ENCODE assay signal across 30 mouse cellular contexts in genomic region chr3:64306799-64307198, GRCm38 (mm10). TPM values are rescaled to one million over a fixed set of nuclear protein-coding genes. Genes with fewer than 3 reads are reported as not detected.
DNase-seq lines count a peak whose midpoint lies in the region; ATAC-seq and TF ChIP-seq lines count a peak whose summit lies in the region.
"Had no signal": no experiment of that assay in that cellular context is flagged by ENCODE, and none has a peak within 500 bp of the region (broad histone marks: within the 10 kb centered on the region; RNA-seq: fewer than 3 reads in every experiment).

No protein-coding gene starts in this region.

- peak; percentile 50 for TF ChIP-seq RAD21 in CH12.LX (IDR thresholded peaks at IDR 0.05; ENCODE audit: low read depth, low read length)

- H3K4me2 ChIP-seq in heart, postnatal 0 days (ENCODE audit: low read depth, low read length): no peak overlapping the region
- no peak overlapping the region for H3K4me2 ChIP-seq in CH12.LX (ENCODE audit: insufficient read depth, low read depth, poor library complexity, severe bottlenecking)
- H3K4me2 ChIP-seq: embryonic facial prominence, embryonic 15.5 days; heart, embryonic 11.5 days; liver, embryonic 13.5 days; midbrain, embryonic 15.5 days; neural tube, embryonic 15.5 days had no signal

- no peaks in the 10 kb centered on the region for H3K27me3 ChIP-seq in heart, postnatal 0 days (ENCODE audit: control insufficient read depth, insufficient read depth, low read length)
- no peaks in the 10 kb centered on the region for H3K27me3 ChIP-seq in CH12.LX (replicated peaks)
- H3K27me3 ChIP-seq: embryonic facial prominence, embryonic 15.5 days; liver, embryonic 13.5 days; megakaryocyte, embryonic 14.5 days; midbrain, embryonic 15.5 days; neural tube, embryonic 15.5 days had no signal

- intact Hi-C loops in left cerebral cortex, postnatal 25 days (cut with DNase I): loop anchor here (2.0 kb wide), 1 partner anchor 268 kb away; no protein-coding TSS in a partner anchor
- intact Hi-C loops in left cerebral cortex, postnatal 10 days (cut with DNase I): loop anchor here (2.0 kb wide), 1 partner anchor 268 kb away; no protein-coding TSS in a partner anchor

- in situ Hi-C loops in CH12.LX (cut with MboI; ENCODE audit: low pct_ligation_motif_present, low pct_unique_long_range_greater_than_20kb, low sequenced_read_pairs): no loop called here

- H3K4me1 ChIP-seq in heart, postnatal 0 days (ENCODE audit: control insufficient read depth, insufficient read depth): no peaks in the 10 kb centered on the region
- H3K4me1 ChIP-seq in CH12.LX (ENCODE audit: control insufficient read depth in 1 of 2, insufficient read depth in 2 of 2): no peaks in the 10 kb centered on the region
- H3K4me1 ChIP-seq: embryonic facial prominence, embryonic 15.5 days; hindbrain, embryonic 10.5 days; liver, embryonic 13.5 days; megakaryocyte, embryonic 14.5 days; midbrain, embryonic 15.5 days; neural tube, embryonic 15.5 days had no signal

- H3K79me2 ChIP-seq in CH12.LX (replicated peaks; ENCODE audit: control insufficient read depth, extremely low read depth, insufficient read depth, poor library complexity, severe bottlenecking): no peaks in the 10 kb centered on the region

- no peak for ATAC-seq in heart, postnatal 0 days (ENCODE audit: insufficient read depth, low read depth)
- ATAC-seq: midbrain, embryonic 15.5 days; Patski had no signal

- dilution Hi-C loops in CH12.LX (cut with MboI; ENCODE audit: extremely low pct_ligation_motif_present, extremely low pct_unique_long_range_greater_than_20kb, low sequenced_read_pairs): no loop called here

- no peaks in the 10 kb centered on the region for H3K36me3 ChIP-seq in heart, postnatal 0 days (replicated peaks; ENCODE audit: control insufficient read depth, insufficient read depth, low read length)
- H3K36me3 ChIP-seq in CH12.LX (replicated peaks in 1 of 2; ENCODE audit: control insufficient read depth in 1 of 2, insufficient read depth in 1 of 2, low read length in 1 of 2): no peaks in the 10 kb centered on the region
- H3K36me3 ChIP-seq: embryonic facial prominence, embryonic 15.5 days; hindbrain, embryonic 10.5 days; liver, embryonic 13.5 days; midbrain, embryonic 15.5 days; neural tube, embryonic 15.5 days had no signal

- no peak overlapping the region for H3K27ac ChIP-seq in heart, postnatal 0 days (ENCODE audit: low read depth)
- H3K27ac ChIP-seq in CH12.LX (ENCODE audit: insufficient read depth, low read depth): no peak overlapping the region
- H3K27ac ChIP-seq: embryonic facial prominence, embryonic 15.5 days; gastrocnemius, adult 2 months; hindbrain, embryonic 10.5 days; liver, embryonic 13.5 days; midbrain, embryonic 15.5 days; neural tube, embryonic 15.5 days; stomach, postnatal 0 days had no signal

- TF ChIP-seq POLR2A in CH12.LX (IDR thresholded peaks at IDR 0.05; ENCODE audit: low read depth, low read length): no peak

- peak; percentile 47 for TF ChIP-seq CTCF in heart, postnatal 0 days (IDR thresholded peaks at IDR 0.05; ENCODE audit: low read depth)
- TF ChIP-seq CTCF in CH12.LX (conservative IDR thresholded peaks at IDR 0.05 in 1 of 2, IDR thresholded peaks at IDR 0.05 in 1 of 2; ENCODE audit: low read depth in 2 of 2, low read length in 2 of 2): peak in 1 of 2 experiments; percentile 46; a peak in 2 of 4 replicates

- TF ChIP-seq EP300 in heart, postnatal 0 days (IDR thresholded peaks at IDR 0.05; ENCODE audit: low read depth): no peak
- no peak for TF ChIP-seq EP300 in CH12.LX (IDR thresholded peaks at IDR 0.05; ENCODE audit: low read length)

- H3K4me3 ChIP-seq in heart, postnatal 0 days (ENCODE audit: low read depth, low read length): no peak overlapping the region
- no peak overlapping the region for H3K4me3 ChIP-seq in CH12.LX (replicated peaks in 1 of 3; ENCODE audit: low read depth in 2 of 3, low read length in 2 of 3, poor library complexity in 1 of 3)
- H3K4me3 ChIP-seq: embryonic facial prominence, embryonic 15.5 days; gastrocnemius, adult 2 months; hindbrain, embryonic 10.5 days; liver, embryonic 13.5 days; megakaryocyte, embryonic 14.5 days; midbrain, embryonic 15.5 days; neural tube, embryonic 15.5 days had no signal

- no peaks in the 10 kb centered on the region for H3K9me3 ChIP-seq in heart, postnatal 0 days (replicated peaks; ENCODE audit: control insufficient read depth, low read length)
- H3K9me3 ChIP-seq in CH12.LX (replicated peaks; ENCODE audit: low read length): no peaks in the 10 kb centered on the region
- H3K9me3 ChIP-seq: embryonic facial prominence, embryonic 15.5 days; hindbrain, embryonic 10.5 days; liver, embryonic 13.5 days; megakaryocyte, embryonic 14.5 days; midbrain, embryonic 15.5 days; neural tube, embryonic 15.5 days had no signal

- no peak overlapping the region for H3K9ac ChIP-seq in heart, postnatal 0 days (replicated peaks; ENCODE audit: low read depth, low read length)
- no peak overlapping the region for H3K9ac ChIP-seq in CH12.LX (ENCODE audit: insufficient read depth, low read depth)
- H3K9ac ChIP-seq: embryonic facial prominence, embryonic 15.5 days; liver, embryonic 13.5 days; midbrain, embryonic 15.5 days; neural tube, embryonic 15.5 days had no signal

- no peak for DNase-seq in heart, postnatal 0 days (ENCODE audit: low spot score)
- DNase-seq in heart, adult 8-10 months (ENCODE audit: low spot score): no peak
- DNase-seq in left cerebral cortex, postnatal 25 days (ENCODE audit: low spot score in 2 of 2): peak; percentile 11 to 14
- DNase-seq in left cerebral cortex, postnatal 10 days (ENCODE audit: extremely low spot score in 1 of 2, low spot score in 2 of 2): no peak
- no peak for DNase-seq in CH12.LX (ENCODE audit: extremely low read depth)
- DNase-seq in Muller cell, postnatal 12 days (ENCODE audit: inconsistent ontology term): peak; percentile 7
- DNase-seq in neural tube, embryonic 10.5 days (ENCODE audit: extremely low spot score, low spot score): no peak
- DNase-seq: adrenal gland, adult 2 months; cerebellum, adult 18-20 months; gastrocnemius, adult 2 months; kidney, adult 18-20 months; liver, embryonic 13.5 days; lung, adult 2 months had no signal

TF ChIP-seq in CH12.LX, 34 proteins besides CTCF, POLR2A, EP300 and RAD21:
- no peak for TF ChIP-seq JUND (conservative IDR thresholded peaks at IDR 0.05; ENCODE audit: low read depth, low read length)
- TF ChIP-seq SMC3 (IDR thresholded peaks at IDR 0.05; ENCODE audit: low read depth, low read length): peak; percentile 38
TF ChIP-seq in CH12.LX: peak in this region for 1.

RNA-seq across cellular contexts. Expression of gene Vmn2r3, which starts 17.3 kb away (rescaled TPM):
- total RNA-seq in heart, postnatal 0 days (2014; rRNA removed; ENCODE audit: low replicate concordance): not detected in 2 replicates
- polyA plus RNA-seq in heart, postnatal 0 days (2015; fragmentation: Nextera tagmentation; extraction: Ambion mirVana): not detected in 2 replicates
- not detected for total RNA-seq in heart, adult 8-10 months (2022)
- not detected for total RNA-seq in left cerebral cortex, postnatal 25 days (2021)
- total RNA-seq in left cerebral cortex, postnatal 10 days (2021): not detected
- total RNA-seq in CH12.LX (2012; rRNA removed) (not detected in 2 replicates), CH12.LX (2014; rRNA removed) (not detected in 2 replicates)
- polyA plus RNA-seq in CH12.LX (2012; ENCODE audit: insufficient read length, low read depth): 0.06 and 0.07 TPM in 2 replicates
- total RNA-seq: adrenal gland, adult 2 months; adrenal gland, postnatal 4 days; gastrocnemius, adult 2 months; gastrocnemius, postnatal 4 days; heart, postnatal 10 days; layer of hippocampus, adult 18-20 months; layer of hippocampus, postnatal 25 days; left cerebral cortex, postnatal 36 days had no signal
- polyA plus RNA-seq: adrenal gland, adult 2 months; embryonic facial prominence, embryonic 15.5 days; heart, embryonic 11.5 days; hindbrain, embryonic 10.5 days; kidney, embryonic 16.5 days; limb, embryonic 14.5 days; liver, embryonic 13.5 days; lung, adult 2 months; midbrain, embryonic 15.5 days; small intestine, adult 2 months; stomach, postnatal 0 days had no signal

Comparison
In these comparisons a context has a peak if more than half of its experiments do, and no peak if none do; other contexts are left out.
1. DNase-seq: peak in left cerebral cortex, postnatal 25 days (2 of 2) and Muller cell, postnatal 12 days (single experiment); none in heart, postnatal 0 days (single experiment), heart, adult 8-10 months (single experiment), left cerebral cortex, postnatal 10 days (0 of 2), CH12.LX (single experiment) and neural tube, embryonic 10.5 days (single experiment).